Mouse (Mus musculus) liver, adult 2 months (tissue): Measurements from ENCODE around the gene Nudt19. TPM values are rescaled to one million over a fixed set of nuclear protein-coding genes. Genes with fewer than 3 reads are reported as not detected.

Experiments
- DNase-seq: peaks from one replicate; pipeline ENCODE4 v3.0.0-alpha.2; 2011; ENCODE audit warnings: low read depth, low spot score; ENCODE audit errors: extremely low read depth
- H3K27ac ChIP-seq: fragments of 200-500 bp; replicated peaks from 2 replicates; pipeline ENCODE4 v1.5.1; 2012; ENCODE audit warnings: low read depth, mild to moderate bottlenecking, control low read depth, inconsistent platforms, low read length; ENCODE audit not compliant: insufficient read depth
- H3K27me3 ChIP-seq: fragments of 200-500 bp; 2 replicates; pipeline ENCODE4 v1.6.1; 2012; ENCODE audit warnings: mild to moderate bottlenecking, moderate library complexity, low read length, inconsistent platforms; ENCODE audit not compliant: control insufficient read depth, insufficient read depth
- H3K36me3 ChIP-seq: fragments of 200-500 bp; 2 replicates; pipeline ENCODE4 v1.6.1; 2012; ENCODE audit warnings: low read length, inconsistent platforms; ENCODE audit not compliant: control insufficient read depth, insufficient read depth
- H3K4me1 ChIP-seq: fragments of 200-500 bp; 2 replicates; pipeline ENCODE4 v1.6.1; 2011; ENCODE audit warnings: low read length; ENCODE audit not compliant: control insufficient read depth, insufficient read depth
- H3K4me3 ChIP-seq: fragments of 200-500 bp; 2 replicates; pipeline ENCODE4 v1.5.1; 2011; ENCODE audit warnings: low read depth, mild to moderate bottlenecking, control low read depth, low read length, moderate library complexity; ENCODE audit not compliant: insufficient read depth
- H3K79me2 ChIP-seq: fragments of 200-500 bp; 2 replicates; pipeline ENCODE4 v1.6.1; 2012; ENCODE audit warnings: inconsistent platforms, mild to moderate bottlenecking, low read length, moderate library complexity; ENCODE audit not compliant: control insufficient read depth, insufficient read depth
- H3K9ac ChIP-seq: fragments of 200-500 bp; 2 replicates; pipeline ENCODE4 v1.6.1; 2012; ENCODE audit warnings: low read depth, mild to moderate bottlenecking, control low read depth, inconsistent platforms, low read length
- CTCF ChIP-seq: fragments of 200-500 bp; IDR thresholded peaks from 2 replicates; pipeline ENCODE4 v1.5.1; 2011; ENCODE audit warnings: low read depth, low read length, control low read depth
- POLR2A ChIP-seq: fragments of 200-500 bp; IDR thresholded peaks from 2 replicates; pipeline ENCODE4 v1.6.1; 2011; ENCODE audit warnings: low read length, control low read depth; ENCODE audit not compliant: insufficient read depth; ENCODE audit errors: extremely low read depth
- WGBS: fragments of 180-500 bp; shearing (Covaris S2); methylation state at CpG from one replicate; pipeline ENCODE4 v1.1.7; 2018; 5-methylcytosine and 5-hydroxymethylcytosine counted together
- polyA plus RNA-seq: library from polyadenylated mRNA; depleted of rRNA; stranded (reverse); fragments of >200 nt; gene quantifications from 2 replicates; pipeline ENCODE4 v1.2.3, GENCODE M21; 2012; rRNA removed
- total RNA-seq: library from RNA; depleted of rRNA; stranded (reverse); fragments of >200 nt; gene quantifications from 2 replicates; pipeline ENCODE4 v1.2.3, GENCODE M21; 2014; rRNA removed

Gene Nudt19
- total RNA-seq: 52.3 and 66.0 TPM in 2 replicates
- polyA plus RNA-seq: 42.7 and 51.1 TPM in 2 replicates

DNA sequence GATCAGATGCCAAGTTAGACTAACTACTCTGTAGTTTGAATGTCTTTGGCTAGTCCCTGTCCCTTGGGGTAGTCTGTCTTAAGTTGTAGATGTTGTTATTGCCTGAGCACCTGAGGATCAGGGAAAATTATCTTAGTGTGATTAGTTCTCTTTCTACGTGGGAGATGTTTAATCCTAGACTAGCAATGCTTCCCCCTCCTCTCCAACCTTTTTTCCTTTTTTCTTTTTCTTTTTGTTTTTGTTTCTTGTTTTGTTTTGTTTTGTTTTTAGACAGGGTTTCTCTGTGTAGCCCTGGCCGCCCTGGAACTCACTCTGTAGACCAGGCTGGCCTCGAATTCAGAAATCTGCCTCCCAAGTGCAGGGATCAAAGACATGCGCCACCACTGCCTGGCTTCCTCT lies at the start of gene Nudt19:
Gene Nudt19, minus strand, starts transcription at position 100 of the 399 bp plus-strand sequence.
- Histone ChIP-seq H3K27ac (peak within 1 kb of the TSS; percentile 93), H3K27me3 (no peaks in the 10 kb centered on the region), H3K36me3 (peaks cover 4% of the 10 kb centered on the region), H3K79me2 (no peaks in the 10 kb centered on the region), H3K4me3 (peak within 1 kb of the TSS; percentile 93), H3K9ac (peak within 1 kb of the TSS; percentile 91), H3K4me1 (peaks cover 25% of the 10 kb centered on the region)
- TF ChIP-seq POLR2A (no peak), CTCF (no peak)
- 39% methylated on average over 4 of the region's 4 CpGs for WGBS
- DNase-seq: peak; percentile 27

DNA sequence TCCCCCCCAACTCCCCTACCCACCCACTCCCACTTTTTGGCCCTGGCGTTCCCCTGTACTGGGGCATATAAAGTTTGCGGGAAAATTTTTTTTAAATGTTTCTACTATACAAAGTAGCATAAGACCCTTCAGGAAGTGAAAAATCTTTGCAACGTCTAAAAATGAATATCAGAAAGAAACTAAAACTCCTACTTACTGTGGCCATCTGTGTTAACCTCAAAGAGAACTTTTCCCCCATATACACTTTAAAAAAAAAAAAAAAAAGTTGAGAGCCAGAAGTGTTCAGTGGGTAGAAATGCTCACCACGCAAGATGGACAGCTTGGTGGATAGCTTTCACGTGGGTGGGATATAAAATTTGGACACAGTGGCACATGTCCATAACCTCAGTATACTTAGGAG lies 46.7 kb upstream of the Nudt19 start:
- Histone ChIP-seq H3K27ac (no peak overlapping the region), H3K79me2 (no peaks in the 10 kb centered on the region), H3K4me1 (no peaks in the 10 kb centered on the region), H3K27me3 (no peaks in the 10 kb centered on the region), H3K9ac (no peak overlapping the region), H3K4me3 (no peak overlapping the region), H3K36me3 (peaks cover 23% of the 10 kb centered on the region; the same call in 1 of the 2 replicates)
- DNase-seq: no peak
- WGBS: 97% methylated on average over 5 of the region's 5 CpGs
- TF ChIP-seq POLR2A (no peak), CTCF (no peak)

DNA sequence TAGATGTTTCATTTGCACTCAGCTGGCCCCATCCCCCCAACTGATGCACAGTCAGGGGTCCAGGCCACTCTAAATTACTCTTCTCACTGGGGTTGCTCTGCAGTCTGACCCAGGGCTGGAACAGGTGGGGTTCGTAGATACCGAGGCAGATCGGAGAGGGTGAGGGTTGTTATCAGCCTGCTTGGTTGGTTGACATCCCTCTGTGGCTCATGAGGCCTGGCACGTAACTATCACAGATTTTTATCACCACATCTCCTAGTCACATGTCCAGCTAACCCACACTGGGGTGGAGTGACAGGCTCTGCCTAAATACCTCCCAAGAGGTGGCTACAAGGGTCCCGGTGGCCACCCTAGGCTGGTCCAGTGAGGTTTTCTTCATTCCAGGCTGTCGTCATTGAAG lies 45.0 kb upstream of the Nudt19 start:
- no peak overlapping the region for H3K27ac ChIP-seq

DNA sequence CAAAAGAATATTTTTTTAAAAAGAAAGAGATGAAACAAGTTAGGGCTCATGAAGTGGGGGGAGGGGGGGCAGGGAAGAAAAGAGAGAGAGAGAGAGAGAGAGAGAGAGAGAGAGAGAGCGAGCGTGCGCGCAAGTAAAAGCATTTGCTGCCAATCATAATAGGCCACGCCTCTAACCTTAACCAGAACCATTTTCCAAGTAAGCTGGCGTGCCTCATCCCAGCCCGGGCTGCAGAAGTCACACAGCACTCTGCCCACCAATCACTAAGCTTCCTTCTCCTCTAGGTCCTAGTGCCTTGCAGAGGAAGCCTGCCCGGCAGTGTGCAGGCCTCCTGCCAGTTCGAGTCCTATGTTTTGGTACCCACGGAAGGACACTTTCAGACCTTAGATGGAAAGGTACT lies 43.9 kb upstream of the Nudt19 start:
- DNase-seq: no peak
- Histone ChIP-seq H3K4me3 (no peak overlapping the region), H3K36me3 (peaks cover 20% of the 10 kb centered on the region; the same call in 1 of the 2 replicates), H3K79me2 (no peaks in the 10 kb centered on the region), H3K27ac (no peak overlapping the region), H3K4me1 (no peaks in the 10 kb centered on the region), H3K9ac (no peak overlapping the region), H3K27me3 (no peaks in the 10 kb centered on the region)
- TF ChIP-seq POLR2A (no peak), CTCF (no peak)
- WGBS: 94% methylated on average over 10 of the region's 10 CpGs

More for the DNA sequence above, 45.0 kb upstream of the Nudt19 start:
- 93% methylated on average over 6 of the region's 6 CpGs for WGBS
- no peaks in the 10 kb centered on the region for H3K79me2 ChIP-seq
- no peaks in the 10 kb centered on the region for H3K4me1 ChIP-seq
- H3K9ac ChIP-seq: no peak overlapping the region
- H3K27me3 ChIP-seq: no peaks in the 10 kb centered on the region
- H3K36me3 ChIP-seq: peaks cover 20% of the 10 kb centered on the region; the same call in 1 of the 2 replicates
- TF ChIP-seq POLR2A: no peak
- TF ChIP-seq CTCF: no peak
- no peak overlapping the region for H3K4me3 ChIP-seq
- DNase-seq: no peak

DNA sequence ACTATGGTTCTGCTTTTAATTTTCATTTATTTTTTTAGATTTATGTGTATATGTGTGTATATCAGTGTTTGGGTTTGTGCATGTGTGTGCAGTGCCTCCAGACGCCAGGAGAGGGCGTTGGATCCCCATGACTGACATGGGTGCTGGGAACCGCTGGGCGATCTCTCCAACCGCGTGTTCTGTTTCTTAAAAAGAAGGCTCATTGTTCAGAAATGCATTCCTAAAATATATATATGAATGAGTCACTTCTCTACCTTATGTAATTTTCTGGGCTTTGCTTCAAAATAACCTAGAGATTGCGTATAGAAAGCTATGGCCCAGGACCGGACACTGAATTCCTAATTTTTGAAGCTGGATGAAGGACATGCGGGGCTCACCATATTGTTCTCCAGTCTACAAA lies 43.4 kb upstream of the Nudt19 start:
- Histone ChIP-seq H3K9ac (no peak overlapping the region), H3K36me3 (peaks cover 20% of the 10 kb centered on the region; the same call in 1 of the 2 replicates)
- WGBS: 92% methylated on average over 9 of the region's 9 CpGs

DNA sequence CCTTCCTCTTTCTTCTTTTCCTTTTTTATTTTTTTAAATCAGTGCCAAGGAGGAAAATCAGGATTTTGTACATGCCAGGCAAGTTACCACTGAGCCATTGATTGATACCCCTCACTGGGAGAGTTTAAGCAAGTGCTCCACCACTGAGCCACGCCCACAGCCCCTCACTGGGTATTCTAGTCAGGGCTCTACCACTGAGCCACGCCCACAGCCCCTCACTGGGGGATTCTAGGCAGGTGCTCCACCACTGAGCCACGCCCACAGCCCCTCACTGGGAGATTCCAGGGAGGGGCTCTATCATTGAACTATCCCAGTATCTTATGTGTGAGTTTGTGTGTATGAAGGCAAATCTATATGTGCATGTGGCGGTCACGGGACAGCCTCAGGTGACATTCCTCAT lies 38.2 kb upstream of the Nudt19 start:
- H3K79me2 ChIP-seq: no peaks in the 10 kb centered on the region
- TF ChIP-seq CTCF: no peak
- no peak for TF ChIP-seq POLR2A
- DNase-seq: no peak
- 95% methylated on average over 5 of the region's 5 CpGs for WGBS
- H3K4me3 ChIP-seq: no peak overlapping the region
- H3K27ac ChIP-seq: no peak overlapping the region
- no peak overlapping the region for H3K9ac ChIP-seq
- H3K4me1 ChIP-seq: no peaks in the 10 kb centered on the region
- peaks cover 8% of the 10 kb centered on the region; the same call in 1 of the 2 replicates for H3K36me3 ChIP-seq
- no peaks in the 10 kb centered on the region for H3K27me3 ChIP-seq

More for the DNA sequence above, 43.4 kb upstream of the Nudt19 start:
- Histone ChIP-seq H3K27me3 (no peaks in the 10 kb centered on the region), H3K4me1 (no peaks in the 10 kb centered on the region), H3K4me3 (no peak overlapping the region), H3K79me2 (no peaks in the 10 kb centered on the region), H3K27ac (no peak overlapping the region)
- DNase-seq: no peak
- TF ChIP-seq POLR2A (no peak), CTCF (0 out of 2 replicates have a peak, but pooled peaks have one; percentile 14)
